Mouse (Mus musculus): ENCODE data around the gene Olfr668. TPM values are rescaled to one million over a fixed set of nuclear protein-coding genes. Genes with fewer than 3 reads are reported as not detected.
"Not testable (repeated sequence)": the region's sequence is repeated elsewhere in the genome, so short reads cannot be mapped to it uniquely, and the experiment has no call there.

Olfr668 gene
- not detected for total RNA-seq (2021)
- long read RNA-seq, experiment 1 = 0 reads
- long read RNA-seq, experiment 2 = 0 reads

DNA sequence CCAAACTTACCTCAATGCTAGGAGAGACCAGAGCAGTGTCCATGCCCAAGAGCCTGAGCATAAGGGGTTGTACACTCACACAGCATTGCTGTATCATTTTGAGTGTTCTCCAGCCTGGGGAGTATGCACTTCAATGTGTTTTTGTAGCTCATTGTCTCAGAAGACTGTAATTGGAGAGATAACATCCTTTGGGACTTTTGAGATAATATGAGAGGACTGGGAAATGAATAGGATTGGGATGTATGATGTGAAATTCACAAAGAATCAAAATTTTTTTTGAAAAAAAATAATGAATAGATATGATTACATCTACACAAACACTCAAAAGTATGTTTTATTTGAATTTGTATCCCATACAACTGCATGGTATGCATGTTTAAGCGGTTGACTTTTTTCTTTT is at the start of gene Olfr668:
Gene Olfr668 (minus strand): TSS at position 101 of the 400 bp plus-strand sequence.
- no peak for DNase-seq (ENCODE audit: low spot score in 2 of 2)

DNA sequence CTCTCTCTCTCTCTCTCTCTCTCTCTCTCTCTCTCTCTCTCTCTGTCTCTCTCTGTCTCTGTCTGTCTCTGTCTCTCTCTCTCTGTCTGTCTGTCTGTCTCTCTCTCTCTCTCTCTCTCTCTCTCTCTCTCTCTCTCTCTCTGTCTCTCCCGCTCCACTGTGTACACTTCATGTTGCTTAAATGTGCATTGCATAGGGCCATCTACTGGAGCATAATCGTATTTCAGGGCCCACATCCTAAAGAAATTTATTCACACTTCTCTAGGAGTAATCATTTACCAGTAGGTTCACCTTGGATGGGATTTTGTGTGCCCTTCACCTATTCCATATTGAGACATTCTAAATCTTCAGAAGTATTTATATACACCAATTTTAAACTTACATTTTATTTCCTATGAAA is 44.6 kb upstream of the Olfr668 start:
- not testable (repeated sequence) for DNase-seq (ENCODE audit: low spot score in 2 of 2)

GRCm38 (mm10) chr7:104962520-104962919 is 34.7 kb upstream of the Olfr668 start, which contains the start of gene Olfr670:
TSS of gene Olfr670 (minus strand) at chr7:104962620.
- DNase-seq (ENCODE audit: low spot score in 2 of 2) = no peak

GRCm38 (mm10) chr7:104950234-104950633 is 22.4 kb upstream of the Olfr668 start:
- not testable (repeated sequence) for DNase-seq (ENCODE audit: low spot score in 2 of 2)

DNA sequence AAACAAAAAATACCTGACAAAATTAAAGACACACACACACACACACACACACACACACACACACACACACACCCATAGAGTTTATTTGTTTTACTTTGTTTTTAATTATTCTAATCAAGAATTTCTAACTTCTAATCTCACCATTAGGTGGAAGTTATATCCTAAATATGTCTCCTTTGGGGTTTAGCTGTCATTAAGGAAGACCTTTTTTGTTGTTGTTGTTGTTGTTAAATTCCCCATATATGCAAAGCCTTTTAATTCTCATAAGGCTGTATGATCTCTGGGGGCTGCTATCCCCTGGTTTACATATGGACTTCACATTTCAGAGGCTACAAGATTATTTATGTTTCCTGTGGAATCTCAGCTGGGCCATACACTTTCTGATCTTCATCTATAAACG is 6.1 kb upstream of the Olfr668 start, which contains the start of gene Olfr669:
Gene Olfr669 (plus strand): TSS at position 301 of the 400 bp plus-strand sequence.
- no peak for DNase-seq (ENCODE audit: low spot score in 2 of 2)

GRCm38 (mm10) chr7:104921382-104921781 is 6.5 kb downstream of the Olfr668 start, which contains the start of gene Olfr667:
TSS of gene Olfr667 (minus strand) at chr7:104921482.
- no peak for DNase-seq (ENCODE audit: low spot score in 2 of 2)

DNA sequence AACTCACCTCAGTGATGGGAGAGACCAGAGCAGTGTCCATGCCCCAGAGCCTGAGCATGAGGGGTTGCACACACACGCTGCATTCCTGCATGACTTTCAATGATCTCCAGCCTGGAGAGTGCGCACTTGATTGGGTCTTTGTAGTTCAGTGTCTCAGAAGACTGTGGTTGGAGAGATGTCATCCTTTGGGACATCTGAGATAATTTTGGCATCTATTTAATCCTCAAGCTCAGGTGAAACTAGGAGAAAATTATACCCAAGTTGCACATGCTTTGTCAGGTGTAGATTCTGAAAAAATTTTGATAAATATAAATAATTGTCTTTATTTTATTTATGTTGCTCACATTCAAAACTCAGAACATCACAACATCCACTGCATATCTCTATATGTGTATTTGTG is 32.0 kb downstream of the Olfr668 start, which contains the start of gene Olfr666:
Gene Olfr666 (minus strand): TSS at position 101 of the 400 bp plus-strand sequence.
- no peak for DNase-seq (ENCODE audit: low spot score in 2 of 2)

GRCm38 (mm10) chr7:104877731-104878130 is 50.1 kb downstream of the Olfr668 start, which contains the start of gene Olfr665:
TSS of gene Olfr665 (plus strand) at chr7:104878031.
- DNase-seq (ENCODE audit: low spot score in 2 of 2) = no peak

Other genes with a start within 250 kb of the Olfr668 start
- gene Olfr661, start 241.6 kb downstream of the Olfr668 start, total RNA-seq (2021) = not detected
- gene Usp17le, start 150.6 kb downstream of the Olfr668 start, total RNA-seq (2021) = not detected
- under 1 TPM in 1 of 2 experiments, not detected in 1; 0.28 TPM for gene Usp17lb, start 85.5 kb downstream of the Olfr668 start, total RNA-seq (2021)
- not detected for gene Usp17la, start 71.0 kb downstream of the Olfr668 start, total RNA-seq (2021)
- not detected for gene Olfr665, start 50.0 kb downstream of the Olfr668 start, total RNA-seq (2021)
- not detected for gene Olfr666, start 32.1 kb downstream of the Olfr668 start, total RNA-seq (2021)
- not detected for gene Olfr667, start 6.6 kb downstream of the Olfr668 start, total RNA-seq (2021)
- not detected for gene Olfr669, start 6.2 kb upstream of the Olfr668 start, total RNA-seq (2021)
- not detected for gene Olfr670, start 34.6 kb upstream of the Olfr668 start, total RNA-seq (2021)
- gene Olfr671, start 51.1 kb upstream of the Olfr668 start, total RNA-seq (2021) = not detected
- not detected for gene Olfr672, start 74.0 kb upstream of the Olfr668 start, total RNA-seq (2021)
- not detected for gene Olfr675, start 100.4 kb upstream of the Olfr668 start, total RNA-seq (2021)
- not detected for gene Olfr676, start 104.6 kb upstream of the Olfr668 start, total RNA-seq (2021)
- not detected for gene Olfr677, start 123.3 kb upstream of the Olfr668 start, total RNA-seq (2021)
- not detected for gene Olfr678, start 136.4 kb upstream of the Olfr668 start, total RNA-seq (2021)
- gene Olfr679, start 153.1 kb upstream of the Olfr668 start, total RNA-seq (2021) = not detected
- gene Olfr680-ps1, start 164.8 kb upstream of the Olfr668 start, total RNA-seq (2021) = not detected
- gene Olfr681, start 188.8 kb upstream of the Olfr668 start, total RNA-seq (2021) = not detected
- gene Olfr683, start 219.0 kb upstream of the Olfr668 start, total RNA-seq (2021) = not detected
- not detected for gene Olfr684, start 235.6 kb upstream of the Olfr668 start, total RNA-seq (2021)